Mouse (Mus musculus) heart, adult 2 months (tissue): Measurements from ENCODE around the gene Ufl1.

Source experiments
- CTCF ChIP-seq: fragments of 200-600 bp; IDR thresholded peaks from 2 replicates; pipeline ENCODE4 v1.8.1; 2022; ENCODE audit warnings: antibody characterized with exemption, mild to moderate bottlenecking, moderate library complexity
- POLR2A ChIP-seq: fragments of 200-500 bp; IDR thresholded peaks from 2 replicates; pipeline ENCODE4 v1.6.1; 2011; ENCODE audit warnings: mild to moderate bottlenecking, low read depth, low read length, control low read depth; ENCODE audit not compliant: insufficient read depth

- TF ChIP-seq POLR2A, result no peak
- no peak for TF ChIP-seq CTCF
These were observed 68.2 kb downstream of the Ufl1 start for GRCm38 (mm10) chr4:25213451-25213850.
